Mouse (Mus musculus) macrophage (primary cell): ENCODE data around the gene Pdpn. TPM values are rescaled to one million over a fixed set of nuclear protein-coding genes. Genes with fewer than 3 reads are reported as not detected.

Experiments
- H3K27ac ChIP-seq: fragments of 350-480 bp; formaldehyde crosslinking; 2 replicates; pipeline ENCODE4 v1.9.0; 2021
- H3K36me3 ChIP-seq: fragments of 350-480 bp; formaldehyde crosslinking; 2 replicates; pipeline ENCODE4 v1.9.0; 2021; ENCODE audit errors: inconsistent target
- H3K4me3 ChIP-seq: fragments of 350-480 bp; formaldehyde crosslinking; 2 replicates; pipeline ENCODE4 v1.9.0; 2021; ENCODE audit errors: inconsistent target
- H3K79me2 ChIP-seq: fragments of 350-480 bp; formaldehyde crosslinking; 2 replicates; pipeline ENCODE4 v1.9.0; 2021; ENCODE audit errors: inconsistent target
- whole genome bisulfite sequencing: methylation state at CpG from one replicate; pipeline ENCODE4 v1.1.7; 2026; ENCODE audit warnings: inconsistent platforms; ENCODE audit not compliant: missing documents; 5-methylcytosine and 5-hydroxymethylcytosine counted together
- polyA plus RNA-seq: library from polyadenylated mRNA; stranded (reverse); fragments of 250-400 nt; gene quantifications from 3 replicates; pipeline ENCODE4 v1.2.4, GENCODE M21; 2018; ENCODE audit warnings: inconsistent platforms

Pdpn gene
- polyA plus RNA-seq, 1 experiment from 2014 or later = 6.5 TPM

GRCm38 (mm10) chr4:143279661-143280060 lies 19.7 kb downstream of the Pdpn start:
- Histone ChIP-seq H3K27ac (no peak overlapping the region), H3K36me3 (no peaks in the 10 kb centered on the region), H3K4me3 (no peak overlapping the region), H3K79me2 (no peaks in the 10 kb centered on the region)
- 93% methylated on average over 12 of the region's 12 CpGs for WGBS

GRCm38 (mm10) chr4:143279016-143279415 lies 20.3 kb downstream of the Pdpn start:
- WGBS = 92% methylated on average over 4 of the region's 5 CpGs

GRCm38 (mm10) chr4:143278429-143278871 lies 20.9 kb downstream of the Pdpn start:
- WGBS = 24% methylated on average over 12 of the region's 14 CpGs
- Histone ChIP-seq H3K79me2 (no peaks in the 10 kb centered on the region), H3K27ac (peak overlapping the region; percentile 61), H3K36me3 (no peaks in the 10 kb centered on the region), H3K4me3 (no peak overlapping the region)

More at GRCm38 (mm10) chr4:143279016-143279415, 20.3 kb downstream of the Pdpn start:
- no peaks in the 10 kb centered on the region for H3K36me3 ChIP-seq
- H3K79me2 ChIP-seq = no peaks in the 10 kb centered on the region
- H3K4me3 ChIP-seq = no peak overlapping the region
- peak overlapping the region; percentile 61 for H3K27ac ChIP-seq

- Histone ChIP-seq H3K27ac (peak overlapping the region; percentile 61), H3K4me3 (no peak overlapping the region)
- WGBS = 32% methylated on average over 6 of the region's 6 CpGs
These were observed 22.0 kb downstream of the Pdpn start for GRCm38 (mm10) chr4:143277319-143277718.

GRCm38 (mm10) chr4:143271571-143271970 lies 27.8 kb downstream of the Pdpn start:
- Histone ChIP-seq H3K36me3 (no peaks in the 10 kb centered on the region), H3K4me3 (no peak overlapping the region), H3K27ac (peak overlapping the region; percentile 17), H3K79me2 (no peaks in the 10 kb centered on the region)
- WGBS = 2% methylated on average over 4 of the region's 6 CpGs

More at GRCm38 (mm10) chr4:143277319-143277718, 22.0 kb downstream of the Pdpn start:
- H3K79me2 ChIP-seq = no peaks in the 10 kb centered on the region
- H3K36me3 ChIP-seq = no peaks in the 10 kb centered on the region

GRCm38 (mm10) chr4:143270903-143271302 lies 28.5 kb downstream of the Pdpn start:
- H3K27ac ChIP-seq = no peak overlapping the region
- H3K4me3 ChIP-seq = no peak overlapping the region
- H3K36me3 ChIP-seq = no peaks in the 10 kb centered on the region
- no peaks in the 10 kb centered on the region for H3K79me2 ChIP-seq
- 63% methylated on average over 3 of the region's 3 CpGs for WGBS

- H3K4me3 ChIP-seq = no peak overlapping the region
- H3K79me2 ChIP-seq = no peaks in the 10 kb centered on the region
- WGBS = 93% methylated on average over 12 of the region's 12 CpGs
- no peak overlapping the region for H3K27ac ChIP-seq
- no peaks in the 10 kb centered on the region for H3K36me3 ChIP-seq
These were observed 36.7 kb downstream of the Pdpn start for GRCm38 (mm10) chr4:143262696-143263095.

- Histone ChIP-seq H3K79me2 (no peaks in the 10 kb centered on the region), H3K27ac (no peak overlapping the region), H3K4me3 (no peak overlapping the region), H3K36me3 (no peaks in the 10 kb centered on the region)
- 64% methylated on average over 7 of the region's 8 CpGs for WGBS
These were observed 39.5 kb downstream of the Pdpn start for GRCm38 (mm10) chr4:143259718-143260349.

GRCm38 (mm10) chr4:143258517-143258916 lies 40.8 kb downstream of the Pdpn start:
- WGBS = 29% methylated on average over 19 of the region's 19 CpGs

GRCm38 (mm10) chr4:143257971-143258370 lies 41.4 kb downstream of the Pdpn start:
- Histone ChIP-seq H3K36me3 (no peaks in the 10 kb centered on the region), H3K4me3 (no peak overlapping the region), H3K79me2 (no peaks in the 10 kb centered on the region), H3K27ac (no peak overlapping the region)
- WGBS = 52% methylated on average over 6 of the region's 6 CpGs

More at GRCm38 (mm10) chr4:143258517-143258916, 40.8 kb downstream of the Pdpn start:
- Histone ChIP-seq H3K79me2 (no peaks in the 10 kb centered on the region), H3K36me3 (no peaks in the 10 kb centered on the region), H3K27ac (no peak overlapping the region), H3K4me3 (no peak overlapping the region)

GRCm38 (mm10) chr4:143255541-143255940 lies 43.8 kb downstream of the Pdpn start:
- no peak overlapping the region for H3K4me3 ChIP-seq
- H3K36me3 ChIP-seq = no peaks in the 10 kb centered on the region
- WGBS = 96% methylated on average over 7 of the region's 8 CpGs
- no peaks in the 10 kb centered on the region for H3K79me2 ChIP-seq
- H3K27ac ChIP-seq = no peak overlapping the region

- Histone ChIP-seq H3K79me2 (no peaks in the 10 kb centered on the region), H3K36me3 (no peaks in the 10 kb centered on the region), H3K27ac (no peak overlapping the region), H3K4me3 (no peak overlapping the region)
- WGBS = 100% methylated on average over 1 of the region's 1 CpGs
These were observed 46.0 kb downstream of the Pdpn start for GRCm38 (mm10) chr4:143253356-143253755.

GRCm38 (mm10) chr4:143248050-143248449 lies 51.3 kb downstream of the Pdpn start:
- H3K79me2 ChIP-seq = no peaks in the 10 kb centered on the region
- no peak overlapping the region for H3K27ac ChIP-seq
- WGBS = 77% methylated on average over 4 of the region's 5 CpGs
- H3K36me3 ChIP-seq = no peaks in the 10 kb centered on the region
- H3K4me3 ChIP-seq = no peak overlapping the region

GRCm38 (mm10) chr4:143241294-143241693 lies 58.1 kb downstream of the Pdpn start:
- no peak overlapping the region for H3K4me3 ChIP-seq
- no peak overlapping the region for H3K27ac ChIP-seq
- no peaks in the 10 kb centered on the region for H3K79me2 ChIP-seq
- WGBS = 83% methylated on average over 8 of the region's 9 CpGs
- H3K36me3 ChIP-seq = no peaks in the 10 kb centered on the region

- 47% methylated on average over 9 of the region's 9 CpGs for WGBS
- Histone ChIP-seq H3K4me3 (no peak overlapping the region), H3K79me2 (no peaks in the 10 kb centered on the region), H3K36me3 (no peaks in the 10 kb centered on the region), H3K27ac (no peak overlapping the region)
These were observed 59.7 kb downstream of the Pdpn start for GRCm38 (mm10) chr4:143239615-143240201.
